Mouse (Mus musculus): ENCODE measurements around the gene Gsk3a. TPM values are rescaled to one million over a fixed set of nuclear protein-coding genes. Genes with fewer than 3 reads are reported as not detected.

The Gsk3a gene
- polyA plus RNA-seq (2016; fragmentation: Nextera tagmentation; extraction: Ambion mirVana): 13.0 and 14.4 TPM in 2 replicates

GRCm38 (mm10) chr7:25237249-25238014, at the start of gene Gsk3a:
TSS of gene Gsk3a (minus strand) at chr7:25237851.
- H3K9me3 ChIP-seq (replicated peaks): no peaks in the 10 kb centered on the region
- WGBS (ENCODE audit: insufficient replicate concordance): under 1% methylated on average over 54 of the region's 76 CpGs
- peak within 1 kb of the TSS; percentile 98 for H3K9ac ChIP-seq
- peak within 1 kb of the TSS; percentile 90 for H3K4me3 ChIP-seq
- H3K4me1 ChIP-seq: peaks cover 45% of the 10 kb centered on the region
- H3K27me3 ChIP-seq (replicated peaks): no peaks in the 10 kb centered on the region
- H3K27ac ChIP-seq: peak within 1 kb of the TSS; percentile 93
- H3K36me3 ChIP-seq: peaks cover 40% of the 10 kb centered on the region
- peak; percentile 82 for ATAC-seq
- peak within 1 kb of the TSS; percentile 91 for H3K4me2 ChIP-seq

- H3K4me2 ChIP-seq: no peak overlapping the region
- H3K27me3 ChIP-seq (replicated peaks): no peaks in the 10 kb centered on the region
- H3K9me3 ChIP-seq (replicated peaks): 0 out of 2 replicates have a peak, but pooled peaks cover 4% of the 10 kb centered on the region
- H3K4me3 ChIP-seq: no peak overlapping the region
- no peak overlapping the region for H3K9ac ChIP-seq
- WGBS (ENCODE audit: insufficient replicate concordance): 74% methylated on average over 8 of the region's 8 CpGs
- peaks cover 33% of the 10 kb centered on the region for H3K4me1 ChIP-seq
- no peak for ATAC-seq
- H3K36me3 ChIP-seq: peaks cover 74% of the 10 kb centered on the region
- H3K27ac ChIP-seq: no peak overlapping the region
These were observed 49.3 kb upstream of the Gsk3a start for GRCm38 (mm10) chr7:25286989-25287388.

- Histone ChIP-seq H3K27me3 (replicated peaks) (no peaks in the 10 kb centered on the region), H3K4me3 (no peak overlapping the region), H3K9ac (no peak overlapping the region), H3K36me3 (peaks cover 61% of the 10 kb centered on the region), H3K4me1 (peaks cover 43% of the 10 kb centered on the region), H3K9me3 (replicated peaks) (0 out of 2 replicates have a peak, but pooled peaks cover 4% of the 10 kb centered on the region), H3K27ac (no peak overlapping the region), H3K4me2 (no peak overlapping the region)
- no peak for ATAC-seq
- 89% methylated on average over 20 of the region's 20 CpGs for WGBS (ENCODE audit: insufficient replicate concordance)
These were observed 48.0 kb upstream of the Gsk3a start for GRCm38 (mm10) chr7:25285511-25286238.

GRCm38 (mm10) chr7:25284766-25285165, 47.1 kb upstream of the Gsk3a start:
- Histone ChIP-seq H3K9ac (no peak overlapping the region), H3K27ac (no peak overlapping the region), H3K36me3 (peaks cover 52% of the 10 kb centered on the region), H3K27me3 (replicated peaks) (no peaks in the 10 kb centered on the region), H3K4me3 (no peak overlapping the region), H3K4me2 (no peak overlapping the region), H3K4me1 (peaks cover 52% of the 10 kb centered on the region), H3K9me3 (replicated peaks) (0 out of 2 replicates have a peak, but pooled peaks cover 4% of the 10 kb centered on the region)
- ATAC-seq: no peak
- WGBS (ENCODE audit: insufficient replicate concordance): 80% methylated on average over 5 of the region's 5 CpGs

GRCm38 (mm10) chr7:25284171-25284570, 46.5 kb upstream of the Gsk3a start:
- peaks cover 58% of the 10 kb centered on the region for H3K4me1 ChIP-seq
- H3K4me2 ChIP-seq: peak overlapping the region; percentile 99
- H3K4me3 ChIP-seq: peak overlapping the region; percentile 83; the same call in 1 of the 2 replicates
- H3K9me3 ChIP-seq (replicated peaks): 0 out of 2 replicates have a peak, but pooled peaks cover under 1% of the 10 kb centered on the region
- H3K9ac ChIP-seq: peak overlapping the region; percentile 92
- ATAC-seq: no peak
- H3K36me3 ChIP-seq: peaks cover 46% of the 10 kb centered on the region
- H3K27ac ChIP-seq: peak overlapping the region; percentile 97
- no peaks in the 10 kb centered on the region for H3K27me3 ChIP-seq (replicated peaks)
- WGBS (ENCODE audit: insufficient replicate concordance): 62% methylated on average over 2 of the region's 2 CpGs

- Histone ChIP-seq H3K4me3 (peak overlapping the region; percentile 83), H3K4me1 (peaks cover 61% of the 10 kb centered on the region), H3K9ac (peak overlapping the region; percentile 92), H3K27me3 (replicated peaks) (no peaks in the 10 kb centered on the region), H3K4me2 (peak overlapping the region; percentile 99), H3K27ac (peak overlapping the region; percentile 97), H3K9me3 (replicated peaks) (no peaks in the 10 kb centered on the region), H3K36me3 (peaks cover 40% of the 10 kb centered on the region)
- no peak for ATAC-seq
- 6% methylated on average over 5 of the region's 5 CpGs for WGBS (ENCODE audit: insufficient replicate concordance)
These were observed 46.0 kb upstream of the Gsk3a start for GRCm38 (mm10) chr7:25283637-25284036.

- peak overlapping the region; percentile 97 for H3K27ac ChIP-seq
- H3K4me2 ChIP-seq: peak overlapping the region; percentile 99
- no peaks in the 10 kb centered on the region for H3K9me3 ChIP-seq (replicated peaks)
- under 1% methylated on average over 36 of the region's 36 CpGs for WGBS (ENCODE audit: insufficient replicate concordance)
- ATAC-seq: no peak
- H3K4me1 ChIP-seq: peaks cover 68% of the 10 kb centered on the region
- peak overlapping the region; percentile 92 for H3K9ac ChIP-seq
- H3K27me3 ChIP-seq (replicated peaks): no peaks in the 10 kb centered on the region
- H3K4me3 ChIP-seq: peak overlapping the region; percentile 83
- H3K36me3 ChIP-seq: peaks cover 32% of the 10 kb centered on the region
These were observed 45.1 kb upstream of the Gsk3a start for GRCm38 (mm10) chr7:25282731-25283211.

GRCm38 (mm10) chr7:25281734-25282601, 44.3 kb upstream of the Gsk3a start:
- peaks cover 24% of the 10 kb centered on the region for H3K36me3 ChIP-seq
- no peaks in the 10 kb centered on the region for H3K27me3 ChIP-seq (replicated peaks)
- peak overlapping the region; percentile 99 for H3K4me2 ChIP-seq
- H3K9ac ChIP-seq: peak overlapping the region; percentile 92
- H3K9me3 ChIP-seq (replicated peaks): no peaks in the 10 kb centered on the region
- H3K4me3 ChIP-seq: peak overlapping the region; percentile 83
- H3K27ac ChIP-seq: peak overlapping the region; percentile 97
- WGBS (ENCODE audit: insufficient replicate concordance): under 1% methylated on average over 72 of the region's 108 CpGs
- peaks cover 76% of the 10 kb centered on the region for H3K4me1 ChIP-seq
- ATAC-seq: peak; percentile 86

- peaks cover 16% of the 10 kb centered on the region for H3K36me3 ChIP-seq
- H3K4me1 ChIP-seq: peaks cover 83% of the 10 kb centered on the region
- ATAC-seq: peak; percentile 60
- peak overlapping the region; percentile 83 for H3K4me3 ChIP-seq
- peak overlapping the region; percentile 99 for H3K4me2 ChIP-seq
- peak overlapping the region; percentile 87 for H3K9ac ChIP-seq
- no peaks in the 10 kb centered on the region for H3K9me3 ChIP-seq (replicated peaks)
- H3K27ac ChIP-seq: peak overlapping the region; percentile 97
- WGBS (ENCODE audit: insufficient replicate concordance): 26% methylated on average over 12 of the region's 12 CpGs
- no peaks in the 10 kb centered on the region for H3K27me3 ChIP-seq (replicated peaks)
These were observed 43.6 kb upstream of the Gsk3a start for GRCm38 (mm10) chr7:25281166-25281733.

- Histone ChIP-seq H3K36me3 (peaks cover 8% of the 10 kb centered on the region), H3K27ac (peak overlapping the region; percentile 97), H3K4me2 (peak overlapping the region; percentile 99), H3K4me3 (peak overlapping the region; percentile 67), H3K9me3 (replicated peaks) (no peaks in the 10 kb centered on the region), H3K27me3 (replicated peaks) (no peaks in the 10 kb centered on the region), H3K4me1 (peaks cover 86% of the 10 kb centered on the region), H3K9ac (peak overlapping the region; percentile 87)
- 3% methylated on average over 6 of the region's 6 CpGs for WGBS (ENCODE audit: insufficient replicate concordance)
- no peak for ATAC-seq
These were observed 42.5 kb upstream of the Gsk3a start for GRCm38 (mm10) chr7:25279861-25280791.

Data from liver, embryonic 12.5 days (tissue).